Mouse (Mus musculus): ENCODE results near the gene Gm9844. TPM values are rescaled to one million over a fixed set of nuclear protein-coding genes. Genes with fewer than 3 reads are reported as not detected.

The Gm9844 gene
- polyA plus RNA-seq, 1 experiment: 1.9 TPM

GRCm38 (mm10) chr7:24862853-24863252 is 840 bp downstream of the Gm9844 start:
- 43% methylated on average over 4 of the region's 4 CpGs for WGBS
- no peak for DNase-seq (ENCODE audit: low read depth in 1 of 2, low spot score in 2 of 2)
- no peaks in the 10 kb centered on the region for H3K36me3 ChIP-seq (ENCODE audit: control insufficient read depth, insufficient read depth, low read length)
- no peaks in the 10 kb centered on the region for H3K27me3 ChIP-seq (ENCODE audit: control insufficient read depth, insufficient read depth, low read length)
- H3K4me1 ChIP-seq (ENCODE audit: control insufficient read depth, insufficient read depth, insufficient read length): no peaks in the 10 kb centered on the region
- H3K27ac ChIP-seq (ENCODE audit: insufficient read depth, low read length): no peak overlapping the region
- TF ChIP-seq CTCF (IDR thresholded peaks at IDR 0.05; ENCODE audit: extremely low read depth, insufficient read depth, insufficient read length, insufficient replicate concordance) (no peak), POLR2A (IDR thresholded peaks at IDR 0.05; ENCODE audit: low read depth, low read length) (no peak)
- H3K4me3 ChIP-seq (ENCODE audit: extremely low read depth, insufficient read depth, insufficient read length): no peak overlapping the region

GRCm38 (mm10) chr7:24864156-24864555 is 2.1 kb downstream of the Gm9844 start:
- 47% methylated on average over 6 of the region's 6 CpGs for WGBS
- Histone ChIP-seq H3K4me3 (ENCODE audit: extremely low read depth, insufficient read depth, insufficient read length) (no peak overlapping the region), H3K4me1 (ENCODE audit: control insufficient read depth, insufficient read depth, insufficient read length) (no peaks in the 10 kb centered on the region), H3K27ac (ENCODE audit: insufficient read depth, low read length) (no peak overlapping the region), H3K36me3 (ENCODE audit: control insufficient read depth, insufficient read depth, low read length) (no peaks in the 10 kb centered on the region), H3K27me3 (ENCODE audit: control insufficient read depth, insufficient read depth, low read length) (no peaks in the 10 kb centered on the region)
- TF ChIP-seq CTCF (IDR thresholded peaks at IDR 0.05; ENCODE audit: extremely low read depth, insufficient read depth, insufficient read length, insufficient replicate concordance) (no peak), POLR2A (IDR thresholded peaks at IDR 0.05; ENCODE audit: low read depth, low read length) (no peak)
- DNase-seq (ENCODE audit: low read depth in 1 of 2, low spot score in 2 of 2): no peak

- Histone ChIP-seq H3K4me3 (ENCODE audit: extremely low read depth, insufficient read depth, insufficient read length) (no peak overlapping the region), H3K36me3 (ENCODE audit: control insufficient read depth, insufficient read depth, low read length) (no peaks in the 10 kb centered on the region), H3K27ac (ENCODE audit: insufficient read depth, low read length) (no peak overlapping the region), H3K4me1 (ENCODE audit: control insufficient read depth, insufficient read depth, insufficient read length) (no peaks in the 10 kb centered on the region), H3K27me3 (ENCODE audit: control insufficient read depth, insufficient read depth, low read length) (no peaks in the 10 kb centered on the region)
- WGBS: 72% methylated on average over 17 of the region's 17 CpGs
- DNase-seq (ENCODE audit: low read depth in 1 of 2, low spot score in 2 of 2): no peak
- no peak for TF ChIP-seq CTCF (IDR thresholded peaks at IDR 0.05; ENCODE audit: extremely low read depth, insufficient read depth, insufficient read length, insufficient replicate concordance)
- no peak for TF ChIP-seq POLR2A (IDR thresholded peaks at IDR 0.05; ENCODE audit: low read depth, low read length)
These were observed 7.1 kb downstream of the Gm9844 start for GRCm38 (mm10) chr7:24869080-24869479.

- Histone ChIP-seq H3K4me3 (ENCODE audit: extremely low read depth, insufficient read depth, insufficient read length) (no peak within 1 kb of the TSS), H3K4me1 (ENCODE audit: control insufficient read depth, insufficient read depth, insufficient read length) (no peaks in the 10 kb centered on the region), H3K36me3 (ENCODE audit: control insufficient read depth, insufficient read depth, low read length) (no peaks in the 10 kb centered on the region), H3K27me3 (ENCODE audit: control insufficient read depth, insufficient read depth, low read length) (no peaks in the 10 kb centered on the region), H3K27ac (ENCODE audit: insufficient read depth, low read length) (no peak within 1 kb of the TSS)
- WGBS: 71% methylated on average over 41 of the region's 41 CpGs
- TF ChIP-seq POLR2A (IDR thresholded peaks at IDR 0.05; ENCODE audit: low read depth, low read length) (no peak), CTCF (IDR thresholded peaks at IDR 0.05; ENCODE audit: extremely low read depth, insufficient read depth, insufficient read length, insufficient replicate concordance) (no peak)
- DNase-seq (ENCODE audit: low read depth in 1 of 2, low spot score in 2 of 2): no peak
These were observed 7.6 kb downstream of the Gm9844 start, which contains the start of the genes Lypd4 and Dmrtc2 for GRCm38 (mm10) chr7:24869532-24870165. Gene Lypd4 (minus strand): TSS chr7:24869941. Gene Dmrtc2 (plus strand): TSS chr7:24870057.

- Histone ChIP-seq H3K4me1 (ENCODE audit: control insufficient read depth, insufficient read depth, insufficient read length) (no peaks in the 10 kb centered on the region), H3K27ac (ENCODE audit: insufficient read depth, low read length) (no peak overlapping the region), H3K4me3 (ENCODE audit: extremely low read depth, insufficient read depth, insufficient read length) (no peak overlapping the region), H3K27me3 (ENCODE audit: control insufficient read depth, insufficient read depth, low read length) (no peaks in the 10 kb centered on the region), H3K36me3 (ENCODE audit: control insufficient read depth, insufficient read depth, low read length) (no peaks in the 10 kb centered on the region)
- DNase-seq (ENCODE audit: low read depth in 1 of 2, low spot score in 2 of 2): no peak
- TF ChIP-seq POLR2A (IDR thresholded peaks at IDR 0.05; ENCODE audit: low read depth, low read length) (no peak), CTCF (IDR thresholded peaks at IDR 0.05; ENCODE audit: extremely low read depth, insufficient read depth, insufficient read length, insufficient replicate concordance) (no peak)
- 77% methylated on average over 3 of the region's 3 CpGs for WGBS
These were observed 15.6 kb downstream of the Gm9844 start for GRCm38 (mm10) chr7:24877588-24877987.

- Histone ChIP-seq H3K4me3 (ENCODE audit: extremely low read depth, insufficient read depth, insufficient read length) (no peak overlapping the region), H3K27ac (ENCODE audit: insufficient read depth, low read length) (no peak overlapping the region), H3K36me3 (ENCODE audit: control insufficient read depth, insufficient read depth, low read length) (no peaks in the 10 kb centered on the region), H3K4me1 (ENCODE audit: control insufficient read depth, insufficient read depth, insufficient read length) (no peaks in the 10 kb centered on the region), H3K27me3 (ENCODE audit: control insufficient read depth, insufficient read depth, low read length) (no peaks in the 10 kb centered on the region)
- 85% methylated on average over 2 of the region's 2 CpGs for WGBS
- TF ChIP-seq CTCF (IDR thresholded peaks at IDR 0.05; ENCODE audit: extremely low read depth, insufficient read depth, insufficient read length, insufficient replicate concordance) (no peak), POLR2A (IDR thresholded peaks at IDR 0.05; ENCODE audit: low read depth, low read length) (no peak)
- no peak for DNase-seq (ENCODE audit: low read depth in 1 of 2, low spot score in 2 of 2)
These were observed 17.6 kb downstream of the Gm9844 start for GRCm38 (mm10) chr7:24879620-24880019.

All from spleen, adult 2 months (tissue).